Mouse (Mus musculus) bone marrow, adult 2 months (tissue): ENCODE measurements at regions not wholly inside any gene's neighbourhood (a gene's known extent, or its start where the extent isn't known, plus 50 kb on each side); places are given as distances from the start of the nearest gene placed in this dataset.

Experiments used
- CTCF ChIP-seq: fragments of 200-500 bp; IDR thresholded peaks from 2 replicates; pipeline ENCODE4 v1.5.1; 2011; ENCODE audit warnings: low read length, control low read depth; ENCODE audit not compliant: control insufficient read depth, insufficient read depth
- POLR2A ChIP-seq: fragments of 200-500 bp; IDR thresholded peaks from 2 replicates; pipeline ENCODE4 v1.6.1; 2011; ENCODE audit warnings: low read depth, mild to moderate bottlenecking, control low read depth, low read length, borderline replicate concordance; ENCODE audit not compliant: control insufficient read depth

DNA sequence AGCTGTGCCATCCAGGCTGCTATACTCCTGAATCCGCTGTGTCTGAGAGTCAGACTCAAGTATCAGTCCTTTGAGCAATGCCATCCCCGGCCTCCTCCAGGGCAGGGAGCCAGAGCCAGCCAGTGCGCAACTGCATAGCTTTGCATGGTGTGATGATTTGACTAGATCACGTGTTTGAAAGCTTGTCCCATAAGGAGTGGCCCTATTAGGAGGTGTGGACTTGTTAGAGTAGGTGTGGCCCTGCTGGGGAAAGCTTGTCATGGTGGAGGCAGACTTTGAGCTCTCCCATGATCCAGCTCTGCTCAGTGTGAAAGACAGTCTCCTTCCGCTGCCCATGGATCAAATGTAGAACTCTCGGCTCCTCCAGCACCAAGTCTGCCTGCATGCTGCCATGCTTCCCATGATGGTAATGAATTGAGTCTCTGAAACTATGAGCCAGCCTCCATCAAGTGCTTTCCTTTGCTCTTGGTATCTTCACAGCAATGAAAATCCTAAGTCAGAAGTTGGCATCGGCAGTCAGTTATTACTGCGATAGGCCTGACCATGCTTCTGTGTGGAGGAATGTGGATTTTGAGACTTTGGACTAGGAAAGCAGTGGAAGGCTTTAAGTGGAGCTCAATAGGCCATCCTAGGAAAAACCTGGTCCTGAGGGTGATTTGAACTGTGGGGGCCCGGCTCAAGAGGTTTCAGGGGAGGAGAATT, 87.2 kb upstream of the Slc22a12 start:
- TF ChIP-seq CTCF (no peak), POLR2A (no peak)
